Mouse (Mus musculus) CD4-positive, CD25-positive, alpha-beta regulatory T cell (primary cell): Measurements from ENCODE around the gene Serpinb1b. TPM values are rescaled to one million over a fixed set of nuclear protein-coding genes. Genes with fewer than 3 reads are reported as not detected.

Experiments used
- polyA plus RNA-seq: library from polyadenylated mRNA; unstranded; fragments of 100-300 nt; shearing (Covaris generic); gene quantifications from one replicate; pipeline ENCODE4 v1.2.1, GENCODE M21; 2017

Serpinb1b gene
- not detected for polyA plus RNA-seq

GRCm38 (mm10) chr13:33078056-33078705 is at the start of gene Serpinb1b:
Serpinb1b (plus strand) TSS chr13:33078575.

Other genes with a start within 250 kb of the Serpinb1b start
- gene Serpinb1a, start 227.4 kb upstream of the Serpinb1b start, polyA plus RNA-seq = 2.8 TPM
- gene Serpinb1c, start 180.4 kb upstream of the Serpinb1b start, polyA plus RNA-seq = not detected
- 15.2 TPM for gene Serpinb6b, start 113.4 kb upstream of the Serpinb1b start, polyA plus RNA-seq
- 19.5 TPM for gene Serpinb9, start 75.3 kb upstream of the Serpinb1b start, polyA plus RNA-seq
- 0.07 TPM for gene Serpinb9b, start 51.2 kb upstream of the Serpinb1b start, polyA plus RNA-seq
- gene Serpinb9c, start 81.2 kb downstream of the Serpinb1b start, polyA plus RNA-seq = not detected
- not detected for gene Serpinb9d, start 114.4 kb downstream of the Serpinb1b start, polyA plus RNA-seq
- not detected for gene Serpinb9e, start 171.0 kb downstream of the Serpinb1b start, polyA plus RNA-seq
- not detected for gene Serpinb9f, start 245.5 kb downstream of the Serpinb1b start, polyA plus RNA-seq